Mouse (Mus musculus): ENCODE measurements around the gene Gpr152.

DNA sequence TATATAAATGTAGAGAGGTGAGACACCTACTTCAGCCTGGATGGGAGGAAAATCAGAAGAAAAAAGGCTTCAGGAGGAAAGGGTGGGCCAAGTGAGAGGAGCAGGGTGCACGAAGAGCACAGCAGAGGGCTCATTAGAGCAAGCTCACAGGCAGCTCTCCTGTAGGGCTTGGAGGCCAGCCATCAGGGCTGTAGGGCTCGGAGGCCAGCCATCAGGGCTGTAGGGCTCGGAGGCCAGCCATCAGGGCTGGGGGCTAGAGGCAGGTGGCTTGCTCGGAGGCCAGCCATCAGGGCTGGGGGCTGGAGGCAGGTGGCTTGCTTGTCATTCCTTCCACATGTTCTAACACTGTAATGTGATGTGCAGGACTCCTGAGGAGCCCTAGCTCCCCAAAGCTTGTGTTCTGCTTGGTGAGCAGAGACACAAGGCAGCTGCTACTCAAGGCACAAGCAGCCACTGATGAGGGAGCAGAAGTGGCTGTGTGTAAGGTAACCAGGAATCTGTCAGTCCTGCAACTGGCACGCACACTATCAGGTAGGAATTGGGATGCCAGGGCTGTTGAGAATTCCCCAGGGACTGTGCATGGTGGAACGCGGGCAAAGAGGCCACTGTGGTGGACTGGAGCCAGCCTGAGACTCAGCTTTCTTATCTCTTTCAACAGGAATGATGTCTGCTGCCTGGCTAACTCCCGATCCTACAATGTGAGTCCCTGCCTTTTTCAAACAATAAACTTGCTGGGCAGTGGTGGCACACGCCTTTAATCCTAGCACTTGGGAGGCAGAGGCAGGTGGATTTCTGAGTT lies 27.3 kb downstream of the Gpr152 start:
- TF ChIP-seq CTCF (IDR thresholded peaks at IDR 0.05; ENCODE audit: low read depth) (no peak), EP300 (IDR thresholded peaks at IDR 0.05; ENCODE audit: low read depth) (no peak)

Measured in liver, postnatal 0 days (tissue).